Mouse (Mus musculus): ENCODE data around the gene Mgp. TPM values are rescaled to one million over a fixed set of nuclear protein-coding genes. Genes with fewer than 3 reads are reported as not detected.

Gene Mgp
- polyA plus RNA-seq, 1 experiment from 2014 or later, result 9.2 TPM

GRCm38 (mm10) chr6:136857873-136858260, 17.8 kb downstream of the Mgp start:
- Histone ChIP-seq H3K9me3 (ENCODE audit: control insufficient read depth, low read length) (no peaks in the 10 kb centered on the region), H3K27ac (no peak overlapping the region), H3K9ac (no peak overlapping the region), H3K4me1 (replicated peaks; ENCODE audit: control insufficient read depth, insufficient read depth, low read length) (no peaks in the 10 kb centered on the region), H3K36me3 (replicated peaks; ENCODE audit: control insufficient read depth, insufficient read depth) (no peaks in the 10 kb centered on the region), H3K4me3 (replicated peaks; ENCODE audit: low read length) (no peak overlapping the region), H3K27me3 (ENCODE audit: control insufficient read depth, insufficient read depth, low read length) (no peaks in the 10 kb centered on the region), H3K4me2 (replicated peaks) (no peak overlapping the region)
- WGBS, result 70% methylated on average over 11 of the region's 11 CpGs
- ATAC-seq (ENCODE audit: low FRiP score), result no peak
- no peak for DNase-seq (ENCODE audit: low spot score)

GRCm38 (mm10) chr6:136857186-136857872, 18.3 kb downstream of the Mgp start, which contains the start of gene Art4:
TSS of gene Art4 (minus strand) at chr6:136857733.
- ATAC-seq (ENCODE audit: low FRiP score) (no peak), DNase-seq (ENCODE audit: low spot score) (no peak)
- WGBS, result 73% methylated on average over 18 of the region's 18 CpGs
- Histone ChIP-seq H3K27me3 (ENCODE audit: control insufficient read depth, insufficient read depth, low read length) (no peaks in the 10 kb centered on the region), H3K36me3 (replicated peaks; ENCODE audit: control insufficient read depth, insufficient read depth) (no peaks in the 10 kb centered on the region), H3K4me1 (replicated peaks; ENCODE audit: control insufficient read depth, insufficient read depth, low read length) (no peaks in the 10 kb centered on the region), H3K4me3 (replicated peaks; ENCODE audit: low read length) (no peak within 1 kb of the TSS), H3K9me3 (ENCODE audit: control insufficient read depth, low read length) (no peaks in the 10 kb centered on the region), H3K27ac (no peak within 1 kb of the TSS), H3K4me2 (replicated peaks) (no peak within 1 kb of the TSS), H3K9ac (no peak within 1 kb of the TSS)

GRCm38 (mm10) chr6:136856071-136856636, 19.5 kb downstream of the Mgp start:
- Histone ChIP-seq H3K4me1 (replicated peaks; ENCODE audit: control insufficient read depth, insufficient read depth, low read length) (no peaks in the 10 kb centered on the region), H3K9me3 (ENCODE audit: control insufficient read depth, low read length) (no peaks in the 10 kb centered on the region), H3K27ac (no peak overlapping the region), H3K9ac (no peak overlapping the region), H3K4me2 (replicated peaks) (no peak overlapping the region), H3K36me3 (replicated peaks; ENCODE audit: control insufficient read depth, insufficient read depth) (no peaks in the 10 kb centered on the region), H3K27me3 (ENCODE audit: control insufficient read depth, insufficient read depth, low read length) (no peaks in the 10 kb centered on the region), H3K4me3 (replicated peaks; ENCODE audit: low read length) (no peak overlapping the region)
- 75% methylated on average over 14 of the region's 14 CpGs for WGBS
- ATAC-seq (ENCODE audit: low FRiP score) (no peak), DNase-seq (ENCODE audit: low spot score) (no peak)

- 92% methylated on average over 2 of the region's 2 CpGs for WGBS
- Histone ChIP-seq H3K9me3 (ENCODE audit: control insufficient read depth, low read length) (no peaks in the 10 kb centered on the region), H3K9ac (no peak overlapping the region), H3K36me3 (replicated peaks; ENCODE audit: control insufficient read depth, insufficient read depth) (no peaks in the 10 kb centered on the region), H3K27ac (no peak overlapping the region), H3K4me1 (replicated peaks; ENCODE audit: control insufficient read depth, insufficient read depth, low read length) (no peaks in the 10 kb centered on the region), H3K4me3 (replicated peaks; ENCODE audit: low read length) (no peak overlapping the region), H3K27me3 (ENCODE audit: control insufficient read depth, insufficient read depth, low read length) (no peaks in the 10 kb centered on the region), H3K4me2 (replicated peaks) (no peak overlapping the region)
- ATAC-seq (ENCODE audit: low FRiP score), result no peak
- DNase-seq (ENCODE audit: low spot score), result no peak
Measured at GRCm38 (mm10) chr6:136855183-136855582, 20.4 kb downstream of the Mgp start.

- no peak overlapping the region for H3K27ac ChIP-seq
- no peak overlapping the region for H3K4me3 ChIP-seq (replicated peaks; ENCODE audit: low read length)
- H3K4me2 ChIP-seq (replicated peaks), result no peak overlapping the region
- no peaks in the 10 kb centered on the region for H3K9me3 ChIP-seq (ENCODE audit: control insufficient read depth, low read length)
- no peaks in the 10 kb centered on the region for H3K36me3 ChIP-seq (replicated peaks; ENCODE audit: control insufficient read depth, insufficient read depth)
- no peak for DNase-seq (ENCODE audit: low spot score)
- no peak overlapping the region for H3K9ac ChIP-seq
- ATAC-seq (ENCODE audit: low FRiP score), result no peak
- H3K4me1 ChIP-seq (replicated peaks; ENCODE audit: control insufficient read depth, insufficient read depth, low read length), result no peaks in the 10 kb centered on the region
- WGBS, result 91% methylated on average over 11 of the region's 11 CpGs
- no peaks in the 10 kb centered on the region for H3K27me3 ChIP-seq (ENCODE audit: control insufficient read depth, insufficient read depth, low read length)
Measured at GRCm38 (mm10) chr6:136854361-136854781, 21.3 kb downstream of the Mgp start.

GRCm38 (mm10) chr6:136852762-136853161, 22.9 kb downstream of the Mgp start:
- no peak overlapping the region for H3K4me2 ChIP-seq (replicated peaks)
- H3K9ac ChIP-seq, result no peak overlapping the region
- 72% methylated on average over 3 of the region's 3 CpGs for WGBS
- ATAC-seq (ENCODE audit: low FRiP score) (no peak), DNase-seq (ENCODE audit: low spot score) (no peak)
- peak overlapping the region; percentile 59 for H3K27ac ChIP-seq
- H3K4me3 ChIP-seq (replicated peaks; ENCODE audit: low read length), result no peak overlapping the region
- no peaks in the 10 kb centered on the region for H3K4me1 ChIP-seq (replicated peaks; ENCODE audit: control insufficient read depth, insufficient read depth, low read length)
- no peaks in the 10 kb centered on the region for H3K27me3 ChIP-seq (ENCODE audit: control insufficient read depth, insufficient read depth, low read length)
- no peaks in the 10 kb centered on the region for H3K36me3 ChIP-seq (replicated peaks; ENCODE audit: control insufficient read depth, insufficient read depth)
- H3K9me3 ChIP-seq (ENCODE audit: control insufficient read depth, low read length), result no peaks in the 10 kb centered on the region

GRCm38 (mm10) chr6:136852348-136852747, 23.3 kb downstream of the Mgp start:
- WGBS, result 82% methylated on average over 4 of the region's 4 CpGs
- ATAC-seq (ENCODE audit: low FRiP score), result no peak

GRCm38 (mm10) chr6:136850267-136850666, 25.4 kb downstream of the Mgp start:
- ATAC-seq (ENCODE audit: low FRiP score), result no peak
- whole genome bisulfite sequencing, result 85% methylated on average over 6 of the region's 6 CpGs
- no peak for DNase-seq (ENCODE audit: low spot score)

More at GRCm38 (mm10) chr6:136852348-136852747, 23.3 kb downstream of the Mgp start:
- H3K9ac ChIP-seq, result no peak overlapping the region
- peak overlapping the region; percentile 59 for H3K27ac ChIP-seq
- no peaks in the 10 kb centered on the region for H3K36me3 ChIP-seq (replicated peaks; ENCODE audit: control insufficient read depth, insufficient read depth)
- no peak for DNase-seq (ENCODE audit: low spot score)
- H3K4me3 ChIP-seq (replicated peaks; ENCODE audit: low read length), result no peak overlapping the region
- no peaks in the 10 kb centered on the region for H3K9me3 ChIP-seq (ENCODE audit: control insufficient read depth, low read length)
- no peaks in the 10 kb centered on the region for H3K4me1 ChIP-seq (replicated peaks; ENCODE audit: control insufficient read depth, insufficient read depth, low read length)
- H3K27me3 ChIP-seq (ENCODE audit: control insufficient read depth, insufficient read depth, low read length), result no peaks in the 10 kb centered on the region
- no peak overlapping the region for H3K4me2 ChIP-seq (replicated peaks)

GRCm38 (mm10) chr6:136848971-136849370, 26.7 kb downstream of the Mgp start:
- 84% methylated on average over 5 of the region's 5 CpGs for WGBS
- H3K27me3 ChIP-seq (ENCODE audit: control insufficient read depth, insufficient read depth, low read length), result no peaks in the 10 kb centered on the region
- no peak overlapping the region for H3K4me2 ChIP-seq (replicated peaks)
- H3K36me3 ChIP-seq (replicated peaks; ENCODE audit: control insufficient read depth, insufficient read depth), result no peaks in the 10 kb centered on the region
- no peaks in the 10 kb centered on the region for H3K4me1 ChIP-seq (replicated peaks; ENCODE audit: control insufficient read depth, insufficient read depth, low read length)
- ATAC-seq (ENCODE audit: low FRiP score) (no peak), DNase-seq (ENCODE audit: low spot score) (no peak)
- H3K9me3 ChIP-seq (ENCODE audit: control insufficient read depth, low read length), result no peaks in the 10 kb centered on the region
- no peak overlapping the region for H3K27ac ChIP-seq
- no peak overlapping the region for H3K9ac ChIP-seq
- no peak overlapping the region for H3K4me3 ChIP-seq (replicated peaks; ENCODE audit: low read length)

More at GRCm38 (mm10) chr6:136850267-136850666, 25.4 kb downstream of the Mgp start:
- Histone ChIP-seq H3K4me3 (replicated peaks; ENCODE audit: low read length) (no peak overlapping the region), H3K4me2 (replicated peaks) (no peak overlapping the region), H3K9ac (no peak overlapping the region), H3K9me3 (ENCODE audit: control insufficient read depth, low read length) (no peaks in the 10 kb centered on the region), H3K36me3 (replicated peaks; ENCODE audit: control insufficient read depth, insufficient read depth) (no peaks in the 10 kb centered on the region), H3K4me1 (replicated peaks; ENCODE audit: control insufficient read depth, insufficient read depth, low read length) (no peaks in the 10 kb centered on the region), H3K27me3 (ENCODE audit: control insufficient read depth, insufficient read depth, low read length) (no peaks in the 10 kb centered on the region), H3K27ac (no peak overlapping the region)
